Mouse (Mus musculus) CH12.LX (cell line): Measurements from ENCODE around the gene Cpeb1.

Experiments
- CHD1 ChIP-seq: IDR thresholded peaks from 2 replicates; pipeline ENCODE4 v1.6.1; 2012; ENCODE audit warnings: low read depth, low read length, improper control_type of control experiment, inconsistent platforms
- CTCF ChIP-seq, 2 experiments: IDR thresholded peaks in 1 of 2; conservative IDR thresholded peaks in 1 of 2; 2 replicates each; pipeline ENCODE4 v1.5.1; 2011 to 2012; ENCODE audit warnings: low read depth in 2 of 2, low read length in 2 of 2, improper control_type of control experiment in 1 of 2, inconsistent platforms in 1 of 2, mild to moderate bottlenecking in 1 of 2, moderate library complexity in 1 of 2
- ELF1 ChIP-seq: IDR thresholded peaks from 2 replicates; pipeline ENCODE4 v1.6.1; 2014; ENCODE audit warnings: low read depth, mild to moderate bottlenecking, inconsistent platforms, low read length, improper control_type of control experiment
- EP300 ChIP-seq: IDR thresholded peaks from 2 replicates; pipeline ENCODE4 v1.6.1; 2011; ENCODE audit warnings: low read length, improper control_type of control experiment
- GABPA ChIP-seq: IDR thresholded peaks from 2 replicates; pipeline ENCODE4 v1.6.1; 2012; ENCODE audit warnings: low read depth, low read length, improper control_type of control experiment, inconsistent platforms; ENCODE audit not compliant: insufficient replicate concordance
- MXI1 ChIP-seq: IDR thresholded peaks from 2 replicates; pipeline ENCODE4 v1.6.1; 2011; ENCODE audit warnings: mild to moderate bottlenecking, low read depth, low read length, improper control_type of control experiment
- MYC ChIP-seq: IDR thresholded peaks from 2 replicates; pipeline ENCODE4 v1.6.1; 2011; ENCODE audit warnings: low read depth, mild to moderate bottlenecking, improper control_type of control experiment, low read length
- UBTF ChIP-seq: IDR thresholded peaks from 2 replicates; pipeline ENCODE4 v1.6.1; 2012; ENCODE audit warnings: low read depth, mild to moderate bottlenecking, inconsistent platforms, low read length, improper control_type of control experiment, moderate library complexity

DNA sequence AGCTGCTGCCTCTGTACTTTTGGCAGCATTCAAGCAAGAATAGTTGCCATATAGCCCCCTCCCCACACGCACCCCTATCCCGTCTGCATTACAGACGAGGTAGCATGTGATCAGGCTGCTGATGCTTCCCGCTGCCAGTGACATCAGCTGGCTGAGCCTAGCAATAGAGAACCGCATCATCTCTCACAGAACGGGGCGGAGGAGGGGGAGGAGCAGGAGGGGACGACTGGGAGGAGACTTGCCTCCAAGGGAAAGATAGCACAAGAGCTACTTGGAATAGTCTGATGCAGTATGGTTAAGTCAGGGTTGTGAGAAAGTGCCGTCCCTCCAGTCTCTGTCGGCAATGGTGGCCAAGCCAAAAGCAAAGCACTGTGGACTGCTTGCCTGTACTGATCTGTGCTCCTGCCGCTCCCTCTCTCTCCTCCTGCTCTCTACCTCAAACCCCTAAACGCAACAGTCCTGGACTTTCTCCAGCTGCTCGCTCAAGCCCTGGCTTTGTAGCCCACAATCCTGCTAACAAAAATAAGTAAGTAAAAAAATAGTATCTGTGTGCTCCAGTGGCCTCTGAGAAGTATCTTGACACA is 82.8 kb downstream of the Cpeb1 start:
- TF ChIP-seq EP300, result no peak
- no peak for TF ChIP-seq ELF1
- no peak for TF ChIP-seq MYC
- no peak for TF ChIP-seq CTCF (conservative IDR thresholded peaks at IDR 0.05 in 1 of 2, IDR thresholded peaks at IDR 0.05 in 1 of 2; ENCODE audit: low read depth in 2 of 2, low read length in 2 of 2)
- no peak for TF ChIP-seq GABPA
- no peak for TF ChIP-seq CHD1
- TF ChIP-seq MXI1, result no peak
- TF ChIP-seq UBTF, result no peak
